Mouse (Mus musculus): ENCODE data around the gene Bax. TPM values are rescaled to one million over a fixed set of nuclear protein-coding genes. Genes with fewer than 3 reads are reported as not detected.
"Not testable (repeated sequence)": the region's sequence is repeated elsewhere in the genome, so short reads cannot be mapped to it uniquely, and the experiment has no call there.

Bax gene
- polyA plus RNA-seq, 1 experiment from 2014 or later: 201 TPM

- no peak for ATAC-seq
- CTCF ChIA-PET: interaction anchor here (1.2 to 3.5 kb wide), 4 partner anchors 9 to 217 kb away, joined by 3 to 14 read pairs (median 5); no protein-coding TSS in a partner anchor
- POLR2A ChIA-PET: interaction anchor here (0.8 to 1.1 kb wide), 4 partner anchors 9 to 106 kb away, joined by 3 to 4 read pairs (median 4); partner anchors contain the start of genes Plekha4 and Ppp1r15a
- no peak for TF ChIP-seq CTCF (IDR thresholded peaks at IDR 0.05)
- in situ Hi-C loops (cut with MboI; ENCODE audit: low pct_unique_long_range_greater_than_20kb): no loop called here
- no peak for DNase-seq (ENCODE audit: low read depth, low spot score)
- no peaks in the 10 kb centered on the region for H3K27me3 ChIP-seq
Observed at GRCm38 (mm10) chr7:45465549-45465948, 1.1 kb downstream of the Bax start.

GRCm38 (mm10) chr7:45465112-45465511 lies 1.6 kb downstream of the Bax start:
- in situ Hi-C loops (cut with MboI; ENCODE audit: low pct_unique_long_range_greater_than_20kb): no loop called here
- TF ChIP-seq CTCF (IDR thresholded peaks at IDR 0.05): no peak
- H3K27me3 ChIP-seq: no peaks in the 10 kb centered on the region
- CTCF ChIA-PET: interaction anchor here (1.8 to 3.5 kb wide), 2 partner anchors 9 to 11 kb away, joined by 6 to 14 read pairs; no protein-coding TSS in a partner anchor
- POLR2A ChIA-PET: interaction anchor here (0.8 to 1.0 kb wide), 2 partner anchors 9 to 61 kb away, joined by 3 to 4 read pairs; partner anchors contain the start of genes Plekha4 and Ppp1r15a
- no peak for ATAC-seq
- no peak for DNase-seq (ENCODE audit: low read depth, low spot score)

- no peak for TF ChIP-seq CTCF (IDR thresholded peaks at IDR 0.05)
- ATAC-seq: no peak
- ChIA-PET POLR2A (no interaction called here), CTCF (interaction anchor here (1.2 to 3.5 kb wide), 3 partner anchors 12 to 30 kb away, joined by 3 to 14 read pairs (median 3); partner anchors contain the start of gene Gys1)
- no peak for DNase-seq (ENCODE audit: low read depth, low spot score)
- in situ Hi-C loops (cut with MboI; ENCODE audit: low pct_unique_long_range_greater_than_20kb): no loop called here
- no peaks in the 10 kb centered on the region for H3K27me3 ChIP-seq
Observed at GRCm38 (mm10) chr7:45463987-45464778, 2.5 kb downstream of the Bax start.

GRCm38 (mm10) chr7:45462868-45463267 lies 3.8 kb downstream of the Bax start:
- H3K27me3 ChIP-seq; in situ Hi-C loops (cut with MboI; ENCODE audit: low pct_unique_long_range_greater_than_20kb); ATAC-seq; DNase-seq (ENCODE audit: low read depth, low spot score): not testable (repeated sequence)
- CTCF ChIA-PET: interaction anchor here (0.8 kb wide), 1 partner anchor 48 kb away, joined by 3 read pairs; the partner anchor contains the start of gene Nucb1
- POLR2A ChIA-PET: interaction anchor here (0.7 kb wide), 1 partner anchor 30 kb away, joined by 3 read pairs; no protein-coding TSS in a partner anchor

- ChIA-PET POLR2A (no interaction called here), CTCF (interaction anchor here (0.8 kb wide), 1 partner anchor 48 kb away, joined by 3 read pairs; the partner anchor contains the start of gene Nucb1)
- DNase-seq (ENCODE audit: low read depth, low spot score) (no peak), ATAC-seq (no peak)
- TF ChIP-seq CTCF (IDR thresholded peaks at IDR 0.05): no peak
- in situ Hi-C loops (cut with MboI; ENCODE audit: low pct_unique_long_range_greater_than_20kb): no loop called here
- no peaks in the 10 kb centered on the region for H3K27me3 ChIP-seq
Observed at GRCm38 (mm10) chr7:45462325-45462724, 4.4 kb downstream of the Bax start.

GRCm38 (mm10) chr7:45461781-45462180 lies 4.9 kb downstream of the Bax start:
- TF ChIP-seq CTCF (IDR thresholded peaks at IDR 0.05): no peak
- ATAC-seq (no peak), DNase-seq (ENCODE audit: low read depth, low spot score) (no peak)
- no peaks in the 10 kb centered on the region for H3K27me3 ChIP-seq
- ChIA-PET POLR2A (no interaction called here), CTCF (no interaction called here)
- in situ Hi-C loops (cut with MboI; ENCODE audit: low pct_unique_long_range_greater_than_20kb): no loop called here

- in situ Hi-C loops (cut with MboI; ENCODE audit: low pct_unique_long_range_greater_than_20kb): no loop called here
- CTCF ChIA-PET: no interaction called here
- no peaks in the 10 kb centered on the region for H3K27me3 ChIP-seq
Observed at GRCm38 (mm10) chr7:45461326-45461725, 5.4 kb downstream of the Bax start.

GRCm38 (mm10) chr7:45460860-45461314 lies 5.8 kb downstream of the Bax start:
- DNase-seq (ENCODE audit: low read depth, low spot score) (peak; percentile 78), ATAC-seq (peak; percentile 24)
- in situ Hi-C loops (cut with MboI; ENCODE audit: low pct_unique_long_range_greater_than_20kb): no loop called here
- no peak for TF ChIP-seq CTCF (IDR thresholded peaks at IDR 0.05)
- no peaks in the 10 kb centered on the region for H3K27me3 ChIP-seq
- ChIA-PET POLR2A (no interaction called here), CTCF (no interaction called here)

More at GRCm38 (mm10) chr7:45461326-45461725, 5.4 kb downstream of the Bax start:
- ATAC-seq (no peak), DNase-seq (ENCODE audit: low read depth, low spot score) (no peak)
- no peak for TF ChIP-seq CTCF (IDR thresholded peaks at IDR 0.05)
- POLR2A ChIA-PET: no interaction called here

- DNase-seq (ENCODE audit: low read depth, low spot score): no peak
- H3K27me3 ChIP-seq: no peaks in the 10 kb centered on the region
- ChIA-PET CTCF (interaction anchor here (0.7 kb wide), 1 partner anchor 222 kb away, joined by 3 read pairs; no protein-coding TSS in a partner anchor), POLR2A (no interaction called here)
- in situ Hi-C loops (cut with MboI; ENCODE audit: low pct_unique_long_range_greater_than_20kb): no loop called here
- TF ChIP-seq CTCF (IDR thresholded peaks at IDR 0.05): no peak
- no peak for ATAC-seq
Observed at GRCm38 (mm10) chr7:45460377-45460776, 6.3 kb downstream of the Bax start.

- in situ Hi-C loops (cut with MboI; ENCODE audit: low pct_unique_long_range_greater_than_20kb); POLR2A ChIA-PET; H3K27me3 ChIP-seq: not testable (repeated sequence)
- DNase-seq (ENCODE audit: low read depth, low spot score) (peak; percentile 88), ATAC-seq (peak; percentile 77)
- CTCF ChIA-PET: interaction anchor here (0.7 kb wide), 1 partner anchor 223 kb away, joined by 3 read pairs; no protein-coding TSS in a partner anchor
Observed at GRCm38 (mm10) chr7:45459564-45460140, 7.0 kb downstream of the Bax start, which contains the start of gene Ftl1. Gene Ftl1, minus strand, starts transcription at chr7:45459884.

All from Patski (cell line).